Mouse (Mus musculus) mouse trophoblast stem cell (cell line): ENCODE data around the gene Hpd.

Experiments used
- in situ Hi-C, 2 experiments: fragments of 300-500 bp; cut with MseI, MboI; formaldehyde crosslinking; loops; 2 replicates in 1 of 2; 3 replicates in 1 of 2; pipeline ENCODE4 v1.15.1; 2025

Hpd gene

DNA sequence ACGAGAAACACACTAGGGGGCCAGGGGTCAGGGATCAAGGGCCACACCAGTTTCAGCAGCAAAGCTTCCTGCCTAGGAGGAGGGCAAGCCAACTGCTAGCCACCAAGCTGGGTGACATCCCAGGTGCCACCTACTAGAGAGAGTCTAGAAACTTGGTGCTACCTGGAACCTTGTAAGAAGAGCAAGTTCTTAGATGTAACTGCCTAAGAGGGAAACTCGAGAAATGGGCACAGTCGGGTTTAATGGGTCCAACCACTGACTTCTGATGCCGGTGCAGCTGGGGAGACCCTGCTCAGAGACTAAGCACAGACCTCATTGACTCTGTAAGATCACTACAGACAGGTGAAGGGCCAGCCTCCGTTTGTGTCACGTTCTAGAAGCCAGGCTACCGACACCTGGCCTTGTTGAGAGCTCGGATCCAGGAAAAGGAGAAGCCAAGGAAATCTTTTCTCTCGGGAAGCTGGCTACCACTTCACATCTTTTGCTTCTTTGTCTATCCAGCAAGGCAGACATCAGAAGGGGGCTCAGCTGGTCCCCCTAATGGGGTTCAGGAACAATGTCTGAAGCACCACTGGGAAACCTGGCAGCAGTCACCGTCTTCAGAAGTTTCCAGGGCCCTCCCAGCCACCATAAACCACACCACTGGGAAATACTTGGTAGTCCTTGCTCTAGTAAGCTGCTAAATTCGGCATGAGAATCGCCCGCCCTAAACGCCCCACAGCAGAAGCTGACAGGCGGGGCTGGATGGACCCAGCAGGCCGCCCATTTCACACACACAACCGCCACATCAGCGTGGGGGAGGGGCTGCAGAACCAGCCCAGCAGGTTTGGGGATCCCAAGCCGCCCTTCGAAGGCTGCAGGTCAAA, 45.2 kb downstream of the Hpd start:
- in situ Hi-C loops, result no loop called here

- in situ Hi-C loops, result no loop called here
These were observed 46.0 kb downstream of the Hpd start for GRCm38 (mm10) chr5:123136361-123137043.

- in situ Hi-C loops, result no loop called here
These were observed 46.8 kb downstream of the Hpd start for GRCm38 (mm10) chr5:123135471-123136360.

DNA sequence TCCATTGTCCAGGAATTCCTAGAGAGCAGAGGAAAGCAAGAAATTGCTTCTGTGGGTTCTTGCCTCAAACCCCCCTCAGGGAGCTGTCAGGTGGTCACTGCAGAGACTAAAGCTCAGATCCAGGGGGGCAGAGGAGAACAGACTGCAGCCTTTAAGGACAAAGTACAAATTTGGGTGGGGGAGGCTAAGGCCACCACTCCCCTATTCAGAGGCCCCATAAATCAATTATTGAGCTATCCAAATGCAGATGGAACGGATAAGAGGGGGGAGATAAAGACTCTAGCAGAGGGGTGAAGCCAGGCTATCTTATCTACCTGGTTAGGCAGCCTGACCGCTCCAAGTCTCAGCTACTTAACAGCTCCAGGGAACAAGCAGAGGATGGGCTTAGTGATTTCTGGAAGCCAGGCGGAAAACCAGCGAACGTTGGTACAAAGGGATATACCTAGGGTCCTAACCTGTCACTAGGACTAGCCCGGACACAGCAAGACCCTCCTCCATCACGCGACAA, 47.6 kb downstream of the Hpd start:
- in situ Hi-C loops, result no loop called here

DNA sequence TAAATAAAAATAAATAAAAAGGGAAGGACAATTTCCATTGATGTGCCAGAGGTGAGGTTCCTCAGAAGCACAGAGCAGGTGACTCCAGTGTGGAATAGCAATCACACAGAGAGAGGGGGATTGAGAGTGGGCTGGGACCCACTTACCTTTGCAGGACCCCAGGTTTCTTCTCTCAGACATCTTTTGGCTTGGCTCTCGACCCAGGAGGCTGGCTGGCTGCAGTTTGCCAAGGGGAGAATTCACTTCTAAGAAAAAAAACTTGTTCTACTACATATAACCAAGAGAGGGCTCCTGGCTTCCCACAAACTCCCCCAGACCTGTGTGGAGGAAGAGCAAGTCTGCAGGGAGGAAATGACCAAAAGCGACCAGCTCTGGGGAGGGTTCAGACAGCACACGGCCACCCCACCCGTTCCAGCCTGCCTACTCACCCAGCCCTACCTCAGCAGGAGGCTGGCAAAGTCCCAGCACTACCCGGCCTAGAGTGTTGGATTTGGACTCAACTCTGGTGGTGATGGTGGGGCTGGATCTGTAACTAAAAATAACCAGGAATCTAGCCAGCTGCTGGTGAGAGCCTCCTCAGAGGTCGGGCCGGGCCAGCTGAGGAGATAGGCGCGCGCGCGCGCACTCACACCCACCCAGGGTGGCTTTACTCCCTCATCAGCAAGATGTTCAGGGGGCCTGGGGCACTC, 48.2 kb downstream of the Hpd start:
- in situ Hi-C loops, result no loop called here

GRCm38 (mm10) chr5:123133784-123134143, 48.8 kb downstream of the Hpd start:
- in situ Hi-C loops, result no loop called here

GRCm38 (mm10) chr5:123133083-123133783, 49.3 kb downstream of the Hpd start:
- in situ Hi-C loops, result no loop called here

DNA sequence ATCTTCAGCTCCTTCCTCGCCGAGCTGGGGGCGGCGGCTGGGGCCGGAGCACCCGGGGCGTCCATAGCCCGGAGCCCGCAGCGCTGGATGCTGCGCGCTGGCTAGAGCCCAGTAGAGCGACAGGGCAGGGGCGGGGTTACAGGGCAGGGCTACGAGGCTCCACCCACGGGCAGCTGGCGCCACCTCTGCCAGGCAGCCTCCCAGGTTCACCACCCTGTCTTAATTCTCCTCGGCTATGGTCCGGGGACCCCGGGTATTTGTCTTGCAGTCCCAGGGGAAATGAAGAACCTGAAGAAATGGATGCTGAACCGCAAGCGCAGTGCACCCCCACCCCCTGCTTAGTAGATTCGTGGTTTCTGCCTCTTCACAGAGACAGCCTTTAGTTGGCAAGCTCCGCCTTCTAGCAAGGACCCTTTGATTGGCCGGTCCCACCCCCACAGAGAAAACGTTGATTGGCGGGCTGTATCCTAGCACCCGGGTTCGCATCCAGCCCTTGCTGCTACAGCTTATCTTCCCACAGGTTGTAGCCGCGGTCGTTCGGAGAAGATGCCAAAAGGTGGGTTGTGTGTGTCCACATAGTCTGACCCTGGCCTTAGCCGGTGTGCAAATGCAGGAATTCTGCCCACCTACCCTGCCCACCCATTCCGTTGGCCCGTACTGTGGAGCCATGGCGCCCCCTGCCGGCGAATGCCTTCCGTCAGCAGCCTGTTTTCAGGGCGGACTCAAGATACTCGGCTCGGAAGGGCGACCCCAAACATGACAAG, 50.0 kb downstream of the Hpd start, which contains the start of gene Rhof:
Gene Rhof, minus strand, starts transcription at position 385 of the 764 bp plus-strand sequence.
- in situ Hi-C loops, result no loop called here

GRCm38 (mm10) chr5:123130814-123131148, 51.7 kb downstream of the Hpd start:
- in situ Hi-C loops, result no loop called here

- in situ Hi-C loops, result no loop called here
These were observed 52.3 kb downstream of the Hpd start for GRCm38 (mm10) chr5:123130030-123130813.

DNA sequence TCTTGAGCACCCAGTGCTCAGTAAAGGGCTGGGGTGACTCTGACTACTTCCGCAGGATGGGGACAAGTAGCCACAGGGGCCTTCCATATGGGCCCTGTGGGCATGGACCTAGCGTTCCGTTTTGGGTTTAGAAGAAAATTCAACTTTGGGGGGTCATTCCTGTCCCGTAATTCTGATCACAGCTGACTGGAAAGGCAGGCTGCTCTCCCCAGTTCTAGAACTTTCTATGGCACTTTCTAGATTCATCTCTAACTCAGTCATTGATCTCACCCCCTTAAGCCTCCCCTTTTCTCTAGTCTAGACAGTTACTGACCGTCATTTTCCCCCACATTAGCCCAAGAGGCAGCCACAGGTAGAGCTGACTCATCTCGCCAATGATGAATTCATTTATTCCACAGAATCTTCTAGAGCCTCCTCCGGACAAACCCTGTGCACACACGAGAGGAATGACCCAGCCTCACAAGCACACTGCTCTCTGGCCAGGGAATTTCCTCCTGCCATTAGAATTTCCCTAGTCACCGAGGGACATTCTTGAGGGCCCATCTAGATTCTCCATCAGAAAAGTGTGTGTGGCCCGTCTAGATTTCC, 53.3 kb downstream of the Hpd start:
- in situ Hi-C loops, result no loop called here

DNA sequence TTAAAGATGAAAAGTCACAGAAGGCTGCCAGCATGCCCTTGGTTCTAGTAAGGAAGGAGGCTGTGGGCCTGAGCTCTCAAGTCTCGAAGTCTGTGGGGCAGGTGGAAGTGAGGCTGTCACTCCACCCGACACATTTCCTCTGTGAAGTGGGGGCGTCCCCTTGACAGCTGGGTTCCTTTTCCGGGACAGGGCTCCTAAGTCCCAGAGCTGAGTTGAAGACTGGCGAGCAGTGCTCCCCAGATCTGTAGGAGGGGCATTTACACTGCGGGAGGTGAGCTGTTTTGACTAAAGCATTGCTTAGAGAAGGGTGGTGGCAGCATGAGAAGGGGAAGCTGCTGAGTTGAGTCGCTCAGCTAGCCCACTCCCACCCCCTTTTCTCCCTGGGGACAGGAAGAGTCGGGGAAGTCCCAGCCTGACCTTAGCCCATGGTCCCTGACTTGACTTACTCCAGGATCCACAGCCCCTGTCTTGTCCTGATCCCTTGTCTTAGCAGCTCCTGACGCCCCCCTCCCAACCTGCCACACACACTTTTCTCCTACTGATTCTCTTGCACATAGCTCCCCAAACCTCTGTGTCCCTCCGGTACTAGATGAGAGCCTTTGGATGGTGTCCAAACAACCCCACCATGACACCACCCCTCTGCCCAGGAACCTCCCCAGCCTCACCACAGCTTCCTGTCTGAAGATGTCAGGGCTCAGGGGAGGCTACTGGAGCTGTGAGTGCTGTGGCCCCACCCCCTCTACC, 53.9 kb downstream of the Hpd start:
- in situ Hi-C loops, result no loop called here

GRCm38 (mm10) chr5:123127031-123127430, 55.5 kb downstream of the Hpd start:
- in situ Hi-C loops, result no loop called here

GRCm38 (mm10) chr5:123125638-123126406, 56.7 kb downstream of the Hpd start:
- in situ Hi-C loops, result no loop called here

DNA sequence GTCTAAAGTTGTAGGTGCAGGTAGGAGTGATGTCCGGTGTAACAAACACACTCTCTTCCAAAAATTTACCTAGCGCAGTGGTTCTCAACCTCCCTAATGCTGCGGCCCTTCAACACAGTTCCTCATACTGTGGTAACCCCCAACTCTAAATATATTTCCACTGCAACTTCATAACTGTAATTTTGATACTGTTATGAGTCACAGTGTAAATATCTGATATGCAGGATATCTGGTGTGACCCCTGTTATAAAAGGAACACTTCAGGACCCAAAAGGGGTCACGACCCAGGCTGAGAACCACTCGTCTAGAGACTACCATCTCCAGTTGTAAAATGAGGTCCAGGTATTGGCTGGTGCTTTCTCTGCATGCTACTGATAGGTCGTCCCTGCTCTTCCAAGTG, 57.4 kb downstream of the Hpd start:
- in situ Hi-C loops, result no loop called here

- in situ Hi-C loops, result loop anchor here (5.0 kb wide), 1 partner anchor 35 kb away; no protein-coding TSS in a partner anchor
These were observed 60.3 kb downstream of the Hpd start for GRCm38 (mm10) chr5:123122181-123122580.
